Mouse (Mus musculus): ENCODE measurements at regions not wholly inside any gene's neighbourhood (a gene's known extent, or its start where the extent isn't known, plus 50 kb on each side); places are given as distances from the start of the nearest gene placed in this dataset.
A peak's percentile ranks its signal among the peaks of the same experiment; 100 is the strongest.

- DNase-seq, result no peak
Observed at GRCm38 (mm10) chr15:70489548-70489947, 3344.8 kb upstream of the Gm6569 start.

GRCm38 (mm10) chr15:70507046-70507818 lies 3327.1 kb upstream of the Gm6569 start:
- no peak for DNase-seq

- no peak for DNase-seq
Observed at GRCm38 (mm10) chr15:70520551-70520950, 3313.8 kb upstream of the Gm6569 start.

GRCm38 (mm10) chr15:70554773-70555582 lies 3279.4 kb upstream of the Gm6569 start:
- peak; percentile 4 for DNase-seq

GRCm38 (mm10) chr15:70555583-70555894 lies 3278.8 kb upstream of the Gm6569 start:
- DNase-seq, result no peak

- DNase-seq, result no peak
Observed at GRCm38 (mm10) chr15:70594295-70594694, 3240.1 kb upstream of the Gm6569 start.

- no peak for DNase-seq
Observed at GRCm38 (mm10) chr15:70600762-70601489, 3233.4 kb upstream of the Gm6569 start.

- DNase-seq, result no peak
Observed at GRCm38 (mm10) chr15:70605251-70605650, 3229.1 kb upstream of the Gm6569 start.

- no peak for DNase-seq
Observed at GRCm38 (mm10) chr15:70606896-70607295, 3227.5 kb upstream of the Gm6569 start.

GRCm38 (mm10) chr15:70618131-70618674 lies 3216.2 kb upstream of the Gm6569 start:
- no peak for DNase-seq

- no peak for DNase-seq
Observed at GRCm38 (mm10) chr15:70641051-70641552, 3193.3 kb upstream of the Gm6569 start.

- DNase-seq, result no peak
Observed at GRCm38 (mm10) chr15:70644447-70645202, 3189.7 kb upstream of the Gm6569 start.

GRCm38 (mm10) chr15:70675549-70675948 lies 3158.8 kb upstream of the Gm6569 start:
- DNase-seq, result no peak

- DNase-seq, result no peak
Observed at GRCm38 (mm10) chr15:70704547-70704946, 3129.8 kb upstream of the Gm6569 start.

GRCm38 (mm10) chr15:70713736-70714135 lies 3120.6 kb upstream of the Gm6569 start:
- DNase-seq, result no peak

- no peak for DNase-seq
Observed at GRCm38 (mm10) chr15:70727361-70727885, 3106.9 kb upstream of the Gm6569 start.

- no peak for DNase-seq
Observed at GRCm38 (mm10) chr15:70727956-70728355, 3106.4 kb upstream of the Gm6569 start.

GRCm38 (mm10) chr15:70744239-70744638 lies 3090.1 kb upstream of the Gm6569 start:
- DNase-seq, result no peak

GRCm38 (mm10) chr15:70764045-70764444 lies 3070.3 kb upstream of the Gm6569 start:
- no peak for DNase-seq

GRCm38 (mm10) chr15:70764513-70764912 lies 3069.8 kb upstream of the Gm6569 start:
- DNase-seq, result no peak

- DNase-seq, result no peak
Observed at GRCm38 (mm10) chr15:70765471-70765870, 3068.9 kb upstream of the Gm6569 start.
